Mouse (Mus musculus): ENCODE measurements at regions not wholly inside any gene's neighbourhood (a gene's known extent, or its start where the extent isn't known, plus 50 kb on each side); places are given as distances from the start of the nearest gene placed in this dataset.
"Not testable (repeated sequence)": the region's sequence is repeated elsewhere in the genome, so short reads cannot be mapped to it uniquely, and the experiment has no call there.

- not testable (repeated sequence) for DNase-seq (ENCODE audit: low spot score); H3K4me1 ChIP-seq (ENCODE audit: control insufficient read depth, insufficient read depth); H3K36me3 ChIP-seq (replicated peaks; ENCODE audit: control insufficient read depth, insufficient read depth, low read length); H3K27me3 ChIP-seq (ENCODE audit: control insufficient read depth, insufficient read depth, low read length); H3K9ac ChIP-seq (replicated peaks; ENCODE audit: low read depth, low read length); H3K4me3 ChIP-seq (ENCODE audit: low read depth, low read length); H3K27ac ChIP-seq (ENCODE audit: low read depth); H3K4me2 ChIP-seq (ENCODE audit: low read depth, low read length); H3K9me3 ChIP-seq (replicated peaks; ENCODE audit: control insufficient read depth, low read length); ATAC-seq (ENCODE audit: insufficient read depth, low read depth)
- WGBS: 68% methylated on average over 3 of the region's 3 CpGs
These were observed 77.9 kb downstream of the Tcp10c start for GRCm38 (mm10) chr17:13432256-13432655.

DNA sequence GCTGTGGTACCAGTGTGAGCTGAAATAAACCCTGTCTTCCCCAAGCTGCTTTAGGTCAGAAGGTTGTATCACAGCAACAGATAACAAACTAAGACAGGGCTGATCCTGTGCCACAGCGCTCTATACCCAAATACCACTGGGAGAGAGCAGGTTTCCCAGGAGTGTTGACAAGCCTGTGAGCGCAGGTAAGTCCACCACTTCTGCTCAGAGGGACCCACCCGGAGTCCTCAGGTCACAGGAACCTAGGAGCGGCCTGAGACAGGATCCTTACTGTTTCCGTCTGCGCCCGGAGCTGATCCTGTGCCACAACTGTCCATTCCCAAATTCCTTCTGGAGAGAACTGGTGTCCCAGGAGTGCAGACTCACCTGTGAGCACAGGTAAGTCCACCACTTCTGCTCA, 79.8 kb downstream of the Tcp10c start:
- H3K4me1 ChIP-seq (ENCODE audit: control insufficient read depth, insufficient read depth); DNase-seq (ENCODE audit: low spot score); H3K27me3 ChIP-seq (ENCODE audit: control insufficient read depth, insufficient read depth, low read length); H3K27ac ChIP-seq (ENCODE audit: low read depth); H3K36me3 ChIP-seq (replicated peaks; ENCODE audit: control insufficient read depth, insufficient read depth, low read length); H3K9ac ChIP-seq (replicated peaks; ENCODE audit: low read depth, low read length); ATAC-seq (ENCODE audit: insufficient read depth, low read depth); H3K4me3 ChIP-seq (ENCODE audit: low read depth, low read length); H3K9me3 ChIP-seq (replicated peaks; ENCODE audit: control insufficient read depth, low read length); H3K4me2 ChIP-seq (ENCODE audit: low read depth, low read length): not testable (repeated sequence)
- 86% methylated on average over 7 of the region's 7 CpGs for WGBS

DNA sequence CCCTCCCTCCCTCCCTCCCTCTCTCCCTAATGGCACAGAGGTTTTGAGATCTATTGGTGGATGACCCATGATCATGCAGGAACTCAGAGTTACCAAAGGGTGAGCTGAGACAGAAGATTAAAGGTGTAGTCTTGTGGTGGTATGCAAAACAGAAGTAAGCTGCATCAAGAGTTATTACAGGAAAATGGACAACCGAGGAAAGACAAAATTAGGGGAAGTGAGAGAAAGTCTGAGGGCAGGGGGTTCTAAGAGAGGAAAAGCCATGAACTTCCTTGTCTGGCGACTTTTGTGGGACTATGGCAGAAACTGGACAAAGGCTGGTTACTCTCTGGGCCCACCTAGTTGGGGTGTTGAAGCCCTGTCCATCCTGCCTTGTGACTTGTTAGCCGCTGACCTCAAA, 84.4 kb downstream of the Tcp10c start:
- H3K4me2 ChIP-seq (ENCODE audit: low read depth, low read length); H3K27ac ChIP-seq (ENCODE audit: low read depth); H3K9me3 ChIP-seq (replicated peaks; ENCODE audit: control insufficient read depth, low read length); DNase-seq (ENCODE audit: low spot score); ATAC-seq (ENCODE audit: insufficient read depth, low read depth); H3K4me1 ChIP-seq (ENCODE audit: control insufficient read depth, insufficient read depth); H3K36me3 ChIP-seq (replicated peaks; ENCODE audit: control insufficient read depth, insufficient read depth, low read length); H3K9ac ChIP-seq (replicated peaks; ENCODE audit: low read depth, low read length); H3K27me3 ChIP-seq (ENCODE audit: control insufficient read depth, insufficient read depth, low read length); H3K4me3 ChIP-seq (ENCODE audit: low read depth, low read length): not testable (repeated sequence)
- 63% methylated on average over 1 of the region's 3 CpGs for whole genome bisulfite sequencing

DNA sequence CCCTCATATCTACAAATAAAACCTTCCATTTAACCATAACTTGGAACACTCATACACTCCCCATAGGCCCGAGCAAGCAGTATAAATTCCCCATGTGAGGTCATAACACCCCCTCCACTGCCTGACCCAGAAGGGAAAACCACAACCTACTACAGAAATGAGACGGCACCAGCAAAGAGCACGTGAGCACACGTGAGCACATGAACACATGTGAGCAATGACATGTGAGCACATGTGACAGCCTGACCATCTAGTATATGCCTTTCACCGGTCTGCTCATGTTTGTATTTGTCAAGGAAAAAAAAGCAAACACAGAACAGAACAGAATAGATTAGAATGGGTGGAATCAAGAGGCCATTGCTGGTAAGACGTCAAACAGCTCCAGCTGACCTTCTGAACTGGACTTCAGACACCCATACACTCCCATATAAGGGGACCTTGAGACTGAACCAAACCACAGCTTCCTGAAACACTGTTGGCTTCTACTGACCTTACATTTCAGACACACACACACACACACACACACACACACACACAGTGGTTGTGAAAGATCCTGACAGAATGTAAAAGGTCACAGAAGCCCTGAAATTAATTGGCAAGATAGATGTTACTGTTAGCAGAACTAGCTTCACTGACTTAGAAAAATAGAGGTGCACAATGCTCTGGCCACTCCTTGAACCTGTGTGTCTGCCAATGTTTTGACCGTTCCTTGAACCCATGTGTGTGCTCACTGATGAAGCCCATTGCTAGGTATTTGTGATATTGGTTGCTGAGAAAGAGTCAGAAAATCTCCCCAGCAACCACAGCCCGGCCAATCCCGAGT, 86.5 kb downstream of the Tcp10c start:
- ATAC-seq (ENCODE audit: insufficient read depth, low read depth); H3K27ac ChIP-seq (ENCODE audit: low read depth); H3K36me3 ChIP-seq (replicated peaks; ENCODE audit: control insufficient read depth, insufficient read depth, low read length); DNase-seq (ENCODE audit: low spot score); H3K9ac ChIP-seq (replicated peaks; ENCODE audit: low read depth, low read length); H3K4me1 ChIP-seq (ENCODE audit: control insufficient read depth, insufficient read depth); H3K4me2 ChIP-seq (ENCODE audit: low read depth, low read length); H3K4me3 ChIP-seq (ENCODE audit: low read depth, low read length); H3K9me3 ChIP-seq (replicated peaks; ENCODE audit: control insufficient read depth, low read length); H3K27me3 ChIP-seq (ENCODE audit: control insufficient read depth, insufficient read depth, low read length): not testable (repeated sequence)
- 74% methylated on average over 9 of the region's 9 CpGs for WGBS

DNA sequence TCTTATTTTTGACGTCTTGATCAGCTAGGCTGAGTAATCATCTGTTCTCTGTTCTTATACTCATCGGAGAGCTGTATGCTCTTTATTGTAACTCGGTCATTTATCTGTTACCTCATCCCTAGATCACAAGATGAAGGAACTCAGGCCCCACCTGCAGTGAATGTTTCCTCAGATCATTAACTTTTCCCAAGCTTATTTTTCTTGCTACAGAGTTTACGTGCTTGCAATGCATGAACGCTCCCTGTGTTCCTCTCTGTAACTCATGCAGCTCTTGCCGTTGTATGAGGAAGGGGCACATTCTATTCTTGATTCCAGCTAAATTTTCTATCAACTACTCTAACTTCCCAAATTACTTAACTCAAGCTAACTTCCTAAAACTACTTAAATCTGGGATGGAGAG, 87.9 kb downstream of the Tcp10c start:
- not testable (repeated sequence) for ATAC-seq (ENCODE audit: insufficient read depth, low read depth); H3K4me2 ChIP-seq (ENCODE audit: low read depth, low read length); H3K4me1 ChIP-seq (ENCODE audit: control insufficient read depth, insufficient read depth); H3K27me3 ChIP-seq (ENCODE audit: control insufficient read depth, insufficient read depth, low read length); H3K9ac ChIP-seq (replicated peaks; ENCODE audit: low read depth, low read length); H3K9me3 ChIP-seq (replicated peaks; ENCODE audit: control insufficient read depth, low read length); H3K36me3 ChIP-seq (replicated peaks; ENCODE audit: control insufficient read depth, insufficient read depth, low read length); H3K27ac ChIP-seq (ENCODE audit: low read depth); H3K4me3 ChIP-seq (ENCODE audit: low read depth, low read length); DNase-seq (ENCODE audit: low spot score)
- WGBS: 84% methylated on average over 5 of the region's 6 CpGs

DNA sequence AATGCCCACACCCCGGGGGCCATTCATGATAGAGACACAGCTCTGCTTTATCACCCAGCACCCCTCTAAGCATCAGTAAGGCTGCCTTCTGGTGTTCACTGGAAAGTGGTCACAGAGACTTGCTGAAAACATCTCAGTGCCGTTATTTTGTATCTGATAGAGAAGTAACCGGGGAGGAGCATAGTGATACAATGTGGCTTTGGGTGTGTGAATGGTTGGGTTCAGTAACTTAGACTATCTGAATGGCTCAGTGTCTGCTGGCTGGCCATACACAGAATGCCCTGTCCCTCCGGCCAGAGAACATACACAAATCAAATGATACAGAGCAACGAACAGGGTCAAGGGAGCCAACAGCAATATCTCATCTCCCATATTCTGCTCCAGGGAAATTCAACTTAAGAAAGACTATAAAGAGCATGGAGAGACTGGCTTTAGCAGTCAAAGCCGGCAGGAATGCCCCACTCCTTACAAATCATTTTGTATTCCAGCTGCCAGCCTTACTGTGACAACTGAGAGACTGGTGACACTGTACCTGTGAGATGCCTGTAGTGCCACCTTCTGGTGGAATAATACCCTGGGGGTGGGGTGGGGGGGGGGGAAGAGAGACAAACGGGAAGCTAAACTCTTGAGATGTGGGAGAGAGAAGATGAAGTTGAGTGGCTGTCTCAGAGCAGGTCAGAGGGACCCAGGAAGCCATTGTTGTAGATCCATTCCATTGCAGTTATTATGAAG, 102.7 kb downstream of the Tcp10c start:
- H3K4me2 ChIP-seq (ENCODE audit: low read depth, low read length); H3K4me3 ChIP-seq (ENCODE audit: low read depth, low read length); DNase-seq (ENCODE audit: low spot score); H3K4me1 ChIP-seq (ENCODE audit: control insufficient read depth, insufficient read depth); H3K36me3 ChIP-seq (replicated peaks; ENCODE audit: control insufficient read depth, insufficient read depth, low read length); H3K27me3 ChIP-seq (ENCODE audit: control insufficient read depth, insufficient read depth, low read length); H3K9me3 ChIP-seq (replicated peaks; ENCODE audit: control insufficient read depth, low read length); ATAC-seq (ENCODE audit: insufficient read depth, low read depth); H3K27ac ChIP-seq (ENCODE audit: low read depth); H3K9ac ChIP-seq (replicated peaks; ENCODE audit: low read depth, low read length): not testable (repeated sequence)
- WGBS: 75% methylated on average over 6 of the region's 7 CpGs

DNA sequence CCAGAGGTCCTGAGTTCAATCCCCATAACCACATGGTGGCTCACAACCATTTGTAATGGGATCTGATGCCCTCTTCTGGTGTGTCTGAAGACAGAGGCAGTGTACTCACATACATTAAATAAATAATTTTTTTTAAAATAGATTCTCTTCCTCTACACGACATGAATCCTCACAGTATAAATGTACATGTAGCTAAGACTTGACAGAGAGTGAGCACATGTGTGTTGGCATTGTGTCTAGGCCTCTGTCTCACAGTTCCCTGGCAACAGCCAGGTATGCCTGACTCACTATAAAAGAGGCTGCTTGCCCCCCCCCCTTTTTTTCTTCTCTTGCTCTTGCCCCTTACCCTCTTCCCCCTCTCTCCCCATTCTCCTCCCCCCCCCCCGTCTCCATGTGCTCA, 103.6 kb downstream of the Tcp10c start:
- WGBS: 61% methylated on average over 2 of the region's 2 CpGs
- DNase-seq (ENCODE audit: low spot score); ATAC-seq (ENCODE audit: insufficient read depth, low read depth): not testable (repeated sequence)

DNA sequence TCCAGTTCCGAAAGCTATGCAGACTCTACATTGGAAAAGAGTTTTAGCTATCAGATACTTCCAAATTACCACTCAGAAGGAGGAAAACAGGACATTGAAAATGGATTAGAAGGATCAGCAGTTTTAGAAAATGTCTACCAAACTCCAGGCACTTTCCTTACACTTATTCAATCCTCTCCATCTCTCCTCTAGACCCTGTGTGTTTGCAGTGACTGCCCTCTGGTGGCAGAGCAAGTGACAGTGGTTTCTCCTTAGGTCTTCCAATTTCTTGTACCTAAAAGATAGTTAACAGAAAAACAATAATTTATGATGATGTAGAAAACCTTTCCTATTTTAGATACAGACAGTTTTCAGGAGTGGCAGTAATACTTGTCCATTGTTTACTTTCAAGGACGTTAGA, 104.4 kb downstream of the Tcp10c start:
- not testable (repeated sequence) for DNase-seq (ENCODE audit: low spot score); H3K9me3 ChIP-seq (replicated peaks; ENCODE audit: control insufficient read depth, low read length); H3K4me2 ChIP-seq (ENCODE audit: low read depth, low read length); ATAC-seq (ENCODE audit: insufficient read depth, low read depth); H3K36me3 ChIP-seq (replicated peaks; ENCODE audit: control insufficient read depth, insufficient read depth, low read length); H3K4me1 ChIP-seq (ENCODE audit: control insufficient read depth, insufficient read depth); H3K27ac ChIP-seq (ENCODE audit: low read depth); H3K4me3 ChIP-seq (ENCODE audit: low read depth, low read length); H3K9ac ChIP-seq (replicated peaks; ENCODE audit: low read depth, low read length); H3K27me3 ChIP-seq (ENCODE audit: control insufficient read depth, insufficient read depth, low read length)
- no CpG with 5 or more reads among the region's 2 CpGs for WGBS

More for the DNA sequence above, 103.6 kb downstream of the Tcp10c start:
- H3K4me1 ChIP-seq (ENCODE audit: control insufficient read depth, insufficient read depth); H3K36me3 ChIP-seq (replicated peaks; ENCODE audit: control insufficient read depth, insufficient read depth, low read length); H3K9me3 ChIP-seq (replicated peaks; ENCODE audit: control insufficient read depth, low read length); H3K27me3 ChIP-seq (ENCODE audit: control insufficient read depth, insufficient read depth, low read length); H3K9ac ChIP-seq (replicated peaks; ENCODE audit: low read depth, low read length); H3K4me3 ChIP-seq (ENCODE audit: low read depth, low read length); H3K27ac ChIP-seq (ENCODE audit: low read depth); H3K4me2 ChIP-seq (ENCODE audit: low read depth, low read length): not testable (repeated sequence)
